Mouse (Mus musculus) right cerebral cortex, postnatal 14 days (tissue): ENCODE results near the gene Slirp.
A peak's percentile ranks its signal among the peaks of the same experiment; 100 is the strongest.
"Not testable (repeated sequence)": the region's sequence is repeated elsewhere in the genome, so short reads cannot be mapped to it uniquely, and the experiment has no call there.

Source experiments
- DNase-seq: peaks from one replicate; pipeline ENCODE4 v3.0.0; 2022

The Slirp gene

GRCm38 (mm10) chr12:87442177-87443114, 1.2 kb upstream of the Slirp start:
- no peak for DNase-seq

GRCm38 (mm10) chr12:87443115-87443699, 489 bp upstream of the Slirp start:
- no peak for DNase-seq

GRCm38 (mm10) chr12:87444211-87444610, 515 bp downstream of the Slirp start:
- DNase-seq = no peak

GRCm38 (mm10) chr12:87449456-87449855, 5.8 kb downstream of the Slirp start:
- DNase-seq = no peak

- DNase-seq = no peak
Measured at GRCm38 (mm10) chr12:87464678-87465297, 21.1 kb downstream of the Slirp start.

- DNase-seq = no peak
Measured at GRCm38 (mm10) chr12:87470263-87471136, 26.8 kb downstream of the Slirp start.

GRCm38 (mm10) chr12:87471421-87471963, 27.8 kb downstream of the Slirp start:
- DNase-seq = no peak

GRCm38 (mm10) chr12:87471964-87472786, 28.5 kb downstream of the Slirp start, which contains the start of gene Snw1:
TSS of gene Snw1 (minus strand) at chr12:87472274.
- peak; percentile 94 for DNase-seq

GRCm38 (mm10) chr12:87474756-87475155, 31.1 kb downstream of the Slirp start:
- no peak for DNase-seq

- not testable (repeated sequence) for DNase-seq
Measured at GRCm38 (mm10) chr12:87482482-87482881, 38.8 kb downstream of the Slirp start.

GRCm38 (mm10) chr12:87488683-87489082, 45.0 kb downstream of the Slirp start:
- DNase-seq = not testable (repeated sequence)

GRCm38 (mm10) chr12:87494421-87494820, 50.7 kb downstream of the Slirp start, which contains the start of gene Gm5788:
TSS of gene Gm5788 (plus strand) at chr12:87494721.
- not testable (repeated sequence) for DNase-seq
